Mouse (Mus musculus): ENCODE measurements at regions not wholly inside any gene's neighbourhood (a gene's known extent, or its start where the extent isn't known, plus 50 kb on each side); places are given as distances from the start of the nearest gene placed in this dataset.
A peak's percentile ranks its signal among the peaks of the same experiment; 100 is the strongest.

- H3K27ac ChIP-seq (ENCODE audit: control insufficient read depth, insufficient read depth, low read depth, low read length): no peak overlapping the region
- TF ChIP-seq CTCF (IDR thresholded peaks at IDR 0.05; ENCODE audit: control insufficient read depth, insufficient read depth, insufficient replicate concordance, low read depth, low read length) (no peak), POLR2A (IDR thresholded peaks at IDR 0.05; ENCODE audit: control insufficient read depth, low read depth, low read length) (no peak)
- no peaks in the 10 kb centered on the region for H3K4me1 ChIP-seq (ENCODE audit: control insufficient read depth, insufficient read depth, low read length)
- no peak overlapping the region for H3K4me3 ChIP-seq (ENCODE audit: control insufficient read depth, low read depth, low read length)
- no peaks in the 10 kb centered on the region for H3K36me3 ChIP-seq (ENCODE audit: control insufficient read depth, insufficient read depth, low read length)
- no peaks in the 10 kb centered on the region for H3K27me3 ChIP-seq (ENCODE audit: control insufficient read depth, insufficient read depth, low read length)
Observed at GRCm38 (mm10) chr10:96738606-96739005, 121.8 kb downstream of the Btg1 start.

GRCm38 (mm10) chr10:96744167-96744777, 127.5 kb downstream of the Btg1 start:
- H3K4me3 ChIP-seq (ENCODE audit: control insufficient read depth, low read depth, low read length): no peak overlapping the region
- H3K4me1 ChIP-seq (ENCODE audit: control insufficient read depth, insufficient read depth, low read length): no peaks in the 10 kb centered on the region
- H3K36me3 ChIP-seq (ENCODE audit: control insufficient read depth, insufficient read depth, low read length): no peaks in the 10 kb centered on the region
- no peaks in the 10 kb centered on the region for H3K27me3 ChIP-seq (ENCODE audit: control insufficient read depth, insufficient read depth, low read length)
- TF ChIP-seq POLR2A (IDR thresholded peaks at IDR 0.05; ENCODE audit: control insufficient read depth, low read depth, low read length) (no peak), CTCF (IDR thresholded peaks at IDR 0.05; ENCODE audit: control insufficient read depth, insufficient read depth, insufficient replicate concordance, low read depth, low read length) (no peak)
- H3K27ac ChIP-seq (ENCODE audit: control insufficient read depth, insufficient read depth, low read depth, low read length): no peak overlapping the region

- no peaks in the 10 kb centered on the region for H3K36me3 ChIP-seq (ENCODE audit: control insufficient read depth, insufficient read depth, low read length)
- peaks cover 4% of the 10 kb centered on the region; the same call in 1 of the 2 replicates for H3K4me1 ChIP-seq (ENCODE audit: control insufficient read depth, insufficient read depth, low read length)
- H3K4me3 ChIP-seq (ENCODE audit: control insufficient read depth, low read depth, low read length): no peak overlapping the region
- H3K27ac ChIP-seq (ENCODE audit: control insufficient read depth, insufficient read depth, low read depth, low read length): no peak overlapping the region
- TF ChIP-seq POLR2A (IDR thresholded peaks at IDR 0.05; ENCODE audit: control insufficient read depth, low read depth, low read length): no peak
- no peak for TF ChIP-seq CTCF (IDR thresholded peaks at IDR 0.05; ENCODE audit: control insufficient read depth, insufficient read depth, insufficient replicate concordance, low read depth, low read length)
- H3K27me3 ChIP-seq (ENCODE audit: control insufficient read depth, insufficient read depth, low read length): no peaks in the 10 kb centered on the region
Observed at GRCm38 (mm10) chr10:96747015-96747663, 130.3 kb downstream of the Btg1 start.

- Histone ChIP-seq H3K4me3 (ENCODE audit: control insufficient read depth, low read depth, low read length) (no peak overlapping the region), H3K27ac (ENCODE audit: control insufficient read depth, insufficient read depth, low read depth, low read length) (no peak overlapping the region), H3K36me3 (ENCODE audit: control insufficient read depth, insufficient read depth, low read length) (no peaks in the 10 kb centered on the region), H3K4me1 (ENCODE audit: control insufficient read depth, insufficient read depth, low read length) (peaks cover 4% of the 10 kb centered on the region; the same call in 1 of the 2 replicates), H3K27me3 (ENCODE audit: control insufficient read depth, insufficient read depth, low read length) (no peaks in the 10 kb centered on the region)
- TF ChIP-seq CTCF (IDR thresholded peaks at IDR 0.05; ENCODE audit: control insufficient read depth, insufficient read depth, insufficient replicate concordance, low read depth, low read length) (no peak), POLR2A (IDR thresholded peaks at IDR 0.05; ENCODE audit: control insufficient read depth, low read depth, low read length) (no peak)
Observed at GRCm38 (mm10) chr10:96750861-96751260, 134.1 kb downstream of the Btg1 start.

- TF ChIP-seq CTCF (IDR thresholded peaks at IDR 0.05; ENCODE audit: control insufficient read depth, insufficient read depth, insufficient replicate concordance, low read depth, low read length) (no peak), POLR2A (IDR thresholded peaks at IDR 0.05; ENCODE audit: control insufficient read depth, low read depth, low read length) (no peak)
- Histone ChIP-seq H3K27me3 (ENCODE audit: control insufficient read depth, insufficient read depth, low read length) (no peaks in the 10 kb centered on the region), H3K4me1 (ENCODE audit: control insufficient read depth, insufficient read depth, low read length) (peaks cover 4% of the 10 kb centered on the region; the same call in 1 of the 2 replicates), H3K36me3 (ENCODE audit: control insufficient read depth, insufficient read depth, low read length) (no peaks in the 10 kb centered on the region), H3K4me3 (ENCODE audit: control insufficient read depth, low read depth, low read length) (peak overlapping the region; percentile 5; the same call in 1 of the 2 replicates), H3K27ac (ENCODE audit: control insufficient read depth, insufficient read depth, low read depth, low read length) (peak overlapping the region; percentile 12)
Observed at GRCm38 (mm10) chr10:96751580-96752264, 134.9 kb downstream of the Btg1 start.

GRCm38 (mm10) chr10:96752531-96752930, 135.7 kb downstream of the Btg1 start:
- Histone ChIP-seq H3K36me3 (ENCODE audit: control insufficient read depth, insufficient read depth, low read length) (no peaks in the 10 kb centered on the region), H3K27ac (ENCODE audit: control insufficient read depth, insufficient read depth, low read depth, low read length) (no peak overlapping the region), H3K4me1 (ENCODE audit: control insufficient read depth, insufficient read depth, low read length) (peaks cover 4% of the 10 kb centered on the region; the same call in 1 of the 2 replicates), H3K27me3 (ENCODE audit: control insufficient read depth, insufficient read depth, low read length) (no peaks in the 10 kb centered on the region), H3K4me3 (ENCODE audit: control insufficient read depth, low read depth, low read length) (no peak overlapping the region)
- TF ChIP-seq POLR2A (IDR thresholded peaks at IDR 0.05; ENCODE audit: control insufficient read depth, low read depth, low read length): no peak
- TF ChIP-seq CTCF (IDR thresholded peaks at IDR 0.05; ENCODE audit: control insufficient read depth, insufficient read depth, insufficient replicate concordance, low read depth, low read length): no peak

GRCm38 (mm10) chr10:96753521-96753920, 136.7 kb downstream of the Btg1 start:
- no peak overlapping the region for H3K27ac ChIP-seq (ENCODE audit: control insufficient read depth, insufficient read depth, low read depth, low read length)
- no peaks in the 10 kb centered on the region for H3K27me3 ChIP-seq (ENCODE audit: control insufficient read depth, insufficient read depth, low read length)
- H3K36me3 ChIP-seq (ENCODE audit: control insufficient read depth, insufficient read depth, low read length): no peaks in the 10 kb centered on the region
- H3K4me1 ChIP-seq (ENCODE audit: control insufficient read depth, insufficient read depth, low read length): peaks cover 4% of the 10 kb centered on the region; the same call in 1 of the 2 replicates
- TF ChIP-seq POLR2A (IDR thresholded peaks at IDR 0.05; ENCODE audit: control insufficient read depth, low read depth, low read length): no peak
- no peak for TF ChIP-seq CTCF (IDR thresholded peaks at IDR 0.05; ENCODE audit: control insufficient read depth, insufficient read depth, insufficient replicate concordance, low read depth, low read length)
- no peak overlapping the region for H3K4me3 ChIP-seq (ENCODE audit: control insufficient read depth, low read depth, low read length)
